Mouse (Mus musculus) gastrocnemius, postnatal 14 days (tissue): ENCODE results near the gene H60b. TPM values are rescaled to one million over a fixed set of nuclear protein-coding genes. Genes with fewer than 3 reads are reported as not detected.
"Not testable (repeated sequence)": the region's sequence is repeated elsewhere in the genome, so short reads cannot be mapped to it uniquely, and the experiment has no call there.

Source experiments
- DNase-seq: peaks from one replicate; pipeline ENCODE4 v3.0.0; 2021; ENCODE audit warnings: mixed read lengths
- intact Hi-C: fragments of 180-260 bp; cut with DNase I; formaldehyde crosslinking; loops from one replicate; pipeline ENCODE4 v1.15.1; 2025; ENCODE audit warnings: low total_unique reads
- total RNA-seq, 2 experiments: library from RNA; stranded (reverse); gene quantifications; 2 replicates each; pipeline ENCODE4 v1.2.3; 2021

H60b gene
- total RNA-seq, 2 experiments from 2014 or later: not detected

DNA sequence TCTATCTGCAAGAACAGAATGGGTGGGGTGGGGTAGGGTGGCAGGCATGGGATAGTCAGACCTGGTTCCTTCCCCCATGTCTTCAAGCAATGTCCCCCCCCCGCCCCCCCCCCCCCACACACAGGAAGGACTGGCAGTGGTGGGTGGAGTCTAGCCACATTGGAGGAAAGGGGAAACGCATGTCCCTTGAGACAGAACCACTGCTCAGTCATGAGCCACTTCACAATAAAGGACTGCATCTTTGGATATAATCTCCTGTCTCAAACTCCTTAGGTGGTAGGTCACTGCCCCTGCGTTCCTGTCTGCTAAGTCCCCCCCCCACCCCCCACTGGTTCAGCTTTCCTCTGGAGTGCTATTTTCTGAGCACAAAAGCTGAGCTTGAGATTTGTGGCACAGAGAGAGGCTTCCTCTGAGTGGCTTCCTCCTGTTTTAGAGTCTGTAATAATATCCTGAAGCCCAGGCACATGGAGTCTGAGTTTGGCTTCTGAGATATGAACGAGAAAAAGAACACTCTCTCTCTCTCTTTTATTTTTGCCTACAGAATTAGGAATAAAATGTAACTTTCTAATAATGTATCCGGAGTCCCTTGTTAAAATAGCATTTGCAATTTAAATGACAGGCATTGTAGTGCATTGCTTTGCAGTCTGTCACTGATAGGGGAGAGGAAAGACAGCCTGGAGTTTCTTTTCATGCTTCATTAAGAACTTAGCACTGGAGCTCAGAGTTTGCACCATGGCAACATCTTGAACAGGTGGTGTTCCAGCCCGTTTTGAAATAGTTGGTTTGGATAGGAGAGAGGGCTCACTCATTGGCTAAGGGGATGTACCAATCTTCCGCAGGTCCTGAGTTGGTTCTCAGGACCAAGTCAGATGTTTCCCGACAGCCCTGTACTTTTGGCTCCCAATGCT is 112.7 kb downstream of the H60b start:
- intact Hi-C loops, DNase-seq: not testable (repeated sequence)

DNA sequence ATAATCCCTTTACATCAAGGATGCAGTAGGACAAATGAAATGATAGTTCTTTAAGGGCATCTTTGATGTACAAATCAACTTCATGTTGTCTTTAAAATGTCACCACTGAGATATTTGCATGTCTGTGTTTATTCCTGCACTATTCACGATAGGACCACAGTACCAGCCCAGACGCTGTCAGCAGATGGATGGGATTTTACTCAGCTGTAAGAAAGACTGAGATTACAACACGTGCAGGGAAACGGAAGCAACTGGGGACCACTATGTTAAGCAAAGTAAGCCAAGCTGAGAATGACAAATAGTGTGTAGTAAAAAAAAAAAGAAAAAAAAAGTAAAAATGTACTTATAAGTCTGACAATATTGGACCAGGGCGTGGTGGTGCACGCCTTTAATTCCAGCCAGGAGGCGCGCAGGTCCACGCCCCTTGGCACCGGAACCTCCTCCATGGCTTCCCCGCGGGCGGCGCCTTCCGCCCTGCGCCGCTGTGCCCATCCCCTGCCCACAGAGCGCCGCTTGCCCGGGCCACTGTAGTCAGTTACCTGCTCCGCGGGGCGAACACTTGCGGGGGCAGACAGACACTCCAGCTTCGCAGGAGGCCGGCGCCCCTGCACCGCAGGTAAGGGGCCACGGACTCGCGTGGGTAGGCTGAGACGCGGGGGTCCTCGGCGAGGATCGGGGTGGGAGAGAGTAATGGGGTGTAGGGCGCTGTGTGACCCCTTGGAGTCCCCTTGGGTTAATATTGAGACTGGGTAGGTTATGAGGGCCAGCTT is 114.7 kb downstream of the H60b start:
- intact Hi-C loops: not testable (repeated sequence)
- DNase-seq: peak; percentile 9

DNA sequence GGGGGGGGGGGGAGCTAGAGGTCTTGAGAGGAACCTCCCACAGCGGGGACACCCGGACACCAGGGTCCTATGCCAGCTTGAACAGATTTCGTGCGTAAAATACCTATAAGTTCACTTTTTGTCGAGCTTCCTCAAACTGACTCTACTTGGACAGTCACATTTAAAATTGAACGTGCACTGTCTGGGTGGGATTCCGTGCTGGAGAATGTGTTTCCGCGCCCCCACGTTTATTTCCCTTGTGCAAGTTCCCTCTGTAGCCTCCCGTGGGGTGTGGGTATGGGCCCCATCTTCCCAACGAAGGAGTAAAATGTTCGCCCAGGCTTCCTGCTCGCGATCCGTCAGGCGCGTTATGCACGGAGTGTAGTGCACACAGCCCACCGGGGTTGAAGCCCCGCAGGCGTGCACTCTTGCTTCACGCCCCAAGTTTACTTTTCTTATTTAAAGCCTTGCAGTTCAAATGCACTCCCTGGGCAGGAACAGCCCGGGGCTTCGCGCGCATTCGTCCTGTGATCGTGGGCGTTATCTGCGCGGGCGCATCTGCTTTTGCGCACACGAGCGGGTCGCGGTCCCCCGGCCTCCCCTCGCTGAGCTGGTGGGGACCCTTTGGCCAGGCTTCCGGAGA is 115.4 kb downstream of the H60b start:
- DNase-seq: no peak
- intact Hi-C loops: no loop called here

DNA sequence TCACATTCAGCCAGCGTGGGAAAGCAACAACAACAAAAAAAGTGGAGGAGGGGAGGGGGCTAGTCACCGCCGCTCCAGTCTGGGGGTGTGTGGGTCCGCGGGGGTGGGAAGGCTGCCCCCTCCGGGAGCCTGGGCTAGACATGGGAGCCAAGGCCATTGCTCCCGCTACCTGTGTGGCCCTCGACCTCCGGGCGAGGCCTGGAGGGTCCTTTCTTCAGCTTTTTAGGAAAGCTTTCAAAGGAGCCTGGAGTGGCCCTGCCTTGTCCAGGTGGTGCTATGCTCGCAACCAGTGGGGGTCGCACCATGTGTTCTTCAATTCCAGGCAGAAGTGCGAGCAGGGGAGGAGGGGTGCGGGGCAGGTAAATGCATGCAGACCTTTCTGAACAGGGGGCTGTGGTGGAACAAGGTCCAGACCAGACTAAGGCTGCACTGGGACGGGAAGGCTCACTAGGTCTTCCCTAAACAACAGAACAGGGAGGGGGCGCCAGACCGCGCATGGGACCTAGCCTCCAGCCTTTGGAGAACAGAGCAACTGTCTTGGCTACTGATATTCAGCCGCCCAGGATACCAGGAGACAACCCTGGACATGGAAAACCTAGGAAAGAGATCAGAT is 116.2 kb downstream of the H60b start:
- no peak for DNase-seq
- intact Hi-C loops: no loop called here

DNA sequence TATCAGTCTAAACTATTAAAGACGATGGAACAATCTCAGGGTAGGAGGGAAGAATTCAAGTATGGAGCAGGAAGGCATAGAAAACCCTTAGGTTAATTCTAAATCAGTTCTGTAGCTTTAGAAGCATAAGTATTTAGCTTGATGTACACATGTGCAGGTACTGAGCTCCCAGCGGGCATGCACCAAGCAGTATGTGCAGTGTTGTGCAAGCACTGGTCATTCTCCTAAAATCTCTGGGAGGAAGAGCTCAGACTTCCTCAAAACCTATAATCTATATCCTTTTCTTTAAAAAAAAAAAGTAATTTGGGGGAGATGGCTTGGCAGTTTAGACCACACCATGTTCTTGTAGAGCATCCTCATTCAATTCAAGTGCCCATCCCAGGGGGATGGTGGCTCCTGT is 120.1 kb downstream of the H60b start:
- intact Hi-C loops, DNase-seq: not testable (repeated sequence)

DNA sequence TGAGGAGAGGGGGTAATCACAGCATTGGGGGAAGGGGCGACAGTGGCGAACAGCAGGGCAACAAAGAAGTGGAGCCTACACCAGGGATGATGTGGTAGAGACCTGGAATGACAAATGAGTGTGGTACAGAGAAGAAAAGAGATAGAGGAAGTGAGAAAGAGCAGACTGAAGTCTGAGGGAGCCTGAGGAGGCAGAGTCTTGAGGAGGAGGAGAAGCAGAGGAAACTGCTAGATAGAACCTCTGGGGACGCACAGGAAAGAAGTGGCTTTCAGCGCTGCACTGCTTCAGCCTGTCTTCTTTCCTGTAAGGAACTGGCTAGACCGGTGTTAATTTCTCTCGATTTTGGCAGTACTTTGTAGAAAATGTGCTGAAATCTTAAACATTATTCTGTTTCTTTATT is 124.4 kb downstream of the H60b start:
- DNase-seq: no peak
- intact Hi-C loops: no loop called here

DNA sequence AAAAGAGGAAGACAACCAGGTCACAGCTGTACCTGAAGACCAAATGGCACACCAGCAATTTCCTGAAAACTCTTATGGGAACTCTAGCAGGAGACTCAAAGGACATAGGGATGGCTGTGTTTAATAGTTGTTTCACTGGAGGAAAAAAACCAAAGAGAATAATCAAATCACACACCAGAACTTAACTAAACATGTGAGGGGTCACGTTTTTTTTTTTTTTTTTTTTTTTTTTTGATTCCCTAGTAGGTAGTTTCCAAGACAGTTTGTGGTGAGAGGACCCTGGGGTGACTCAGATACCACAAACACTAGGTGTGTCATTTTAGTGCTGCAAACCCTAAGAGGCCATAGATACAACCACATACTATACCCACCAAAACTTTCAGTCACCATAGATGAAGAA is 137.3 kb downstream of the H60b start:
- intact Hi-C loops: no loop called here
- no peak for DNase-seq

DNA sequence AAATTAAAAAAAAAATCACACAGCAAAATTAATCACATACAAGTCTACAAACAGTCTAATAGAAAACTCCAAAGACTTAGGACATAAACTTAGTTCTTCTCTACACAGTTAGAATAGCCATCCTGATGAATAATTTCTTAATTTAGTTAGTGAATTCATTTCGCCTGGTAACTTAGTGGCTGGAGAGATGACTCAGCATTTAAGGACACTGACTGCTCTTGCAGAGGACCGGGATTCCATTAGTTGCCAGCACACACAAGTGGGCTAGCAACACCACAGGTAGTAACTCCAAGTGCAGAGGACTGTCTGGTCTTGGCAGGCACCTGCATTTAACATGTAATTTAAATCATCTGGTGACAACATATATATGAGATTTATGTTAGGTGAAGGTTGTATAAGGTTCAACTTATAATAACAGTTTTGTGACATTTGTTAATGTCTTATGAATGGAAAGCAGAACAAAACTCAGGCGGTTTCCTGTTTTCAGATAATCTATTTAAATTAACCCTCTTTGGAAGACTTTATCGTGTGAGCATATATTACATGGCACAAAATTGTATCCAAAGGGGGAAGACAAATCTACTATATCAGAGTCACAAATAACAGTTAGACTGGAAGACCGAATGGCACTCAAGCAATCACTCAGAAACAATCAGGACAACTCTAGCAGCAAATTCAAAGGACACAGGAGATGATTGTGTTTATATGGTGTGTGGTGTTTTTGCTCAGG is 138.8 kb downstream of the H60b start:
- intact Hi-C loops: no loop called here
- DNase-seq: no peak

DNA sequence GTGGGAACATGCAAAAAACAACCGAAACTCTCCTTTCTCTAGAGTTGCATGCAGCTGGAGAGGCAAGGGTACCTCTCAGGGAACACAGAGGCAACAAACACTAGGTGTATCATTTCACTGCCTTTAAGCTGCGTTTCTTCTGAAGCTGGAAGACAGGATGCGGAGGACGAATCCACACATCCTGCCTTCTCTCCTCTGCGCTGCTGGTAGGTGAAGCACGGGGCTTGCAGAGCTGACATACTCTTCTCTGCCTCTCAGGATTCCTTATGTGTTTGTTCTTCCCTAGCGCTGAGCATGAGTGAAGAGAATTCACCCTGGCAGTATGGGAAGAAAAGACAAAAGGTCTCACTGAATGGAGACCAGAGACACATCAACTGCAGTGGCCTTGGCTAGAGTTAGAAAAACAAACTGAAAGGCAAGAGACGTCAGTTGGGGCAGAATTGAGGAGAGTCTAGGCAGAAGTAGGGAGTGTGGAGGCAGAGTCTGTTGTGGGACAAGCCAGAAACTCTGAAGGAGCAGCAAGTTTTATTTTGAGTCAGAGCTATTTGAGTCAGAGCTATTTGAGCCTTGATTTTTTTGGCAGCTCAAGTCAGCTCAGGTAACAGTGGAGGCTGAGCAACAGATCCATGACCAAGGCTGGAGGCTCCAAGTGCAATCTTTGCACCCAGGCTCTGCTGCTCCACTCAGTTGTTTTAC is 139.5 kb downstream of the H60b start:
- DNase-seq: no peak
- intact Hi-C loops: no loop called here

DNA sequence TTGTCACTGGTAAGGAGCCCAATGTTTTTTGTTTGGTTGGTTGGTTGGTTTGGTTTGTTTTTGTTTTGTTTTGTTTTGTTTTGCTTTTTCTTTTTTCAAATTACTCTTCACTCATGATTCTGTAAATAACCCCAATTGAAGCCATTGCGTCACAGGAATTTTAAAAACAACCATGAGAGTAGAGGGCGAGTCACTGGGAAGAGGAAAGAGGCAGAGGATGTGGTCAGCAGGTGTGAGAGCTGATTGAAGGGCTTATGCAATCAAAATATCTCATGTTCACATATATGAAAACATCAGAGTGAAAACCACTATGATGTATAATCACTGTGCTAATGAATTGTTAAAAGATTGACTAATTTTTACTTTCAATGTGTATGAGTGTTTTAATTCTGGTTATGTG is 140.9 kb downstream of the H60b start:
- DNase-seq: no peak
- intact Hi-C loops: no loop called here

DNA sequence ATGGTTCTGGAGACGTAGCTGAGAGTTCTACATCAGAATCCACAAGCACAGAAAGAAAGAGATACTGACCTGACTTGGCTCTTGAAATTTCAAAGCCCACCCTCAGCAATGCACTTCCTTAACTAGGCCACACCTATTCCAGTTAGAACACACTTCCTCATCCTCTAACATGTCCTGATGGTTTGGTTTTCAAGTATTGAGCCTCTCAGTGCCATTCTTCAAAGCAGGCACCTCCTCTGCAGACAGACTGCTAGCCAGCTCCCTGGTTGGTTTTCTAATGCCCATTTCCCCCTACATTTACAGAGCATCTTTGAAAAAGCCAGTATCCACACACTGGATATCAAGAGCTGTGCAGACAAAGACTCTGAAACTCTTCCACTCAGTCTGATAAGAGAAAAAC is 143.3 kb downstream of the H60b start:
- intact Hi-C loops: no loop called here
- DNase-seq: no peak

DNA sequence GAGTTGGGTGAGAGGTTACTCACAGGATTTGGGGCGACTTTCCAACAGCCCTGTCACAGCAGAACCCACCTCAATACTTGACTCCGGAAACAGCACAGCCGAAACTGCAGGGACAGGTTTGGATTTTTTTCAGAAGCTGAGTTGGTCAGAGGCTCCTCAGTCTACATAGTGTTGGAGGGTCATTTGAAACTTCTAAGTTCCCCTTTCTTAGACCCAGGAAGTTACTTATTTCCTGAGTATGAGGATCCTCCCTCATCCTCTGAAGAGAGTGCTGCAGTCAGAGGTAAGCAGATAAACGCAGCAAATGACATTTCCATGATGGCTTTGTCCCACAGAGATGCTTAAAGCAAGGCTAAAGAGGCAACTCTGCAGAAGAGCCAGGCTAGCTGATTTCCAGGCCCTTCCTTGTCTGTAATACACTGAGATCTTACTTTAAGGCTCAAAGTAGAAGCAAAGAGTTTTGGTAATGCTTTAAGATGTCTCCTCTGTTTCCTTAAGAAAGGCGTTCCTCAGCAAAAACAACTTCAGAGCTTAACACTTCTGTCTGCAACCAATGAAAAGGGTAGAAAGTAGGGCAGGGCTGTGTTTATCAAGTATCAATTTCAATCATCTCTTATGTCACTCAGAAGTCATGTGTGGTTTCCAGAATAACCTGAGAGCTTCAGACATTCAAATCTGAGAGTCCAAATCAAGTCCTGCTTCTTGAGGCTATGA is 144.1 kb downstream of the H60b start:
- intact Hi-C loops: no loop called here
- no peak for DNase-seq

DNA sequence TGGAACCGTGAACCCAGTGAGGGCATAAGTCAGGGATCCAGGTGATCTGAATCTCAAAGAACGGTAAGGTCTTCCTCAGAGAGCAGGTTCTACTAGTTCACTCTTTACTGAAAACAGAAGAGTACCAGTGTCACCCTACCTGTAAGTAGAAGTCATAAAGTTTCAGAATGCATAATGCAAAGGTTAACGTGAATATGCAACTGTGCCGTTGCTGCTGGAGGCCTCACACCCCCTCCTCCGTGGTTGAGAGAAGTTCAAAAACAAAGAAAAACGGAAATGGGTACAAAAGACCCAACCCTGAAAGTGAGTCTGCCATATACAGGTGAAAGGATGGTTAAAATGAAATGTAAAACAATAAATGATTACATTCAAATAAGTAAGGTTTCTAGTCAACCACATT is 145.3 kb downstream of the H60b start:
- intact Hi-C loops: no loop called here
- DNase-seq: no peak

DNA sequence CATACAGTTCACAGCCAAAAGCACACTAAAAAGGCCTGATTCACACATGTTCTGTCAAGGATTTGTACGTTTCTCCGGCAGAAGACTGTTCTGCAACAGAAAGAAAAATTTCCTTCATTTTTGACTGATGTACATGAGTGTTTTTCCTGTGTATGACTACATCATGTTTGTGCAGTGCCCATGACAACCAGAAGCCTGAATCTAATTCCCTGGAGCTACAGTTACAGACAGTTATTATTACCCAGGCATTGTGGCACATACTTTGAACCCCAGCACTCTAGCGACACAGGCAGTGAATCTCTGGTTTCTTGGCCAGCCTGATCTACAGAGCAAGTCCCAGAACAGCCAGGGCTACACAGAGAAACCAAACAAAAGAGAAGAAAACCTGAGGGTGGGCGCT is 147.4 kb downstream of the H60b start:
- intact Hi-C loops: no loop called here
- DNase-seq: no peak

DNA sequence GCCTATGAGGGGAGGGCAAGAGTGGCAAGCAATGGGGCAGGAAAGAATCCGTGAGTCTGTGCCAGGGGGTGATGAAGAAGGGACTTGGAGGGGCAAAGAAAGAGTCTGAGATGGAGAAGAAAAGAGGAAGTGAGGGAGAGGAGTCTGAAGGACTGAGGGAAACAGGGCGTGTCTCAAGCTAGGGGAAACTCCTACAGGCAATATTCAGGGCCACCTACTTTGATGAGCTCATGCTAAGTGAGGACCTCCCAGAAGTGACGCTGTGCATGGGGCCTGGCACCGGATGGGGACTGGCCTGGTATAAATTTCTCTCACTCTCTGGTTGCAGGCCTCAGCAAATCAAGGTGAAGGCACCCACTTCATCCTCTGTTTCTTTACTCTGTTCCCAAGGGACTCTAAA is 148.1 kb downstream of the H60b start:
- intact Hi-C loops: no loop called here
- no peak for DNase-seq

DNA sequence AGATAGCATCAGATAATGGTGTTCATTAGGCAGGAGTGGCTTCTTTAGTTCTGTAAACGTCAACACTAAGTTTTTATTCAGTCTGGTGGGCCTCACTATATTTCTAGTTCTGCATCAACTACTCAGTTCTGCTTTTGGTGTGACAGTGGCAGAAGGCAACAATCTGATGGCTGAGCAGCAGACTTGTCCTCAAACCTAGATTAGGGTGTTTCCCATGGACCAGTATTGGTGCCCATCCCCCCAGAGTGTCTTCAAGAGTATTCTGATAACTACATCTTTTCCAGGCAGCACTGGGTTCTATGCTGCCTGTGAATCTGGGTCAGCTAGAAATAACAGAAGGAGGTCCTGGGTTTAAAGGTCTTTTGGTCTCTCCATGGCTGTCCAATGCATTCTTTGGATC is 149.8 kb downstream of the H60b start:
- intact Hi-C loops: no loop called here
- no peak for DNase-seq

DNA sequence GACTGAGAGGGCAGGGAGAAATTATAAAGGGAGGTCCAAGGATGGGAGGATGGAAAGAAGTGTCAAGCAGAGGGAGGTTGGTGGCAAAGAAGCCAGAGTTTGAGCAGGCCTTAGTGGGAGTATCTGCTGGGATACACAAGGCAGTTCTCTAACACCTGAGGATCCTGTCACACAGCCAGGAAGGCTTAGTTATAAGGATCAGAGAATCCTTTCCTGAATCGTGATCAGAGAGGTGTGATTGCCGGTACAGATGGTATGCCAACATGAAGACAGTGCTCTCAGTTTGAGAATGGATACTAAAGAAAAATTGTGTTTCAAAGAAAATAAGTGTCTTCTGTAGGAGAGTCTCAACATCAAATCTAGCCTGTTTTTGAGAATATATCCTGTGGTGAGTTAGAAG is 164.5 kb downstream of the H60b start:
- intact Hi-C loops: no loop called here
- DNase-seq: no peak
